Mouse (Mus musculus) lung, adult 2 months (tissue): ENCODE data around the gene Hist2h3c1.

Experiments used
- CTCF ChIP-seq: fragments of 200-500 bp; IDR thresholded peaks from 2 replicates; pipeline ENCODE4 v1.5.1; 2011; ENCODE audit warnings: mild to moderate bottlenecking, low read length, control low read depth; ENCODE audit not compliant: insufficient read depth
- POLR2A ChIP-seq: fragments of 200-500 bp; IDR thresholded peaks from 2 replicates; pipeline ENCODE4 v1.6.1; 2011; ENCODE audit warnings: low read depth, mild to moderate bottlenecking, control low read depth, low read length, borderline replicate concordance; ENCODE audit errors: extremely low read depth

- TF ChIP-seq CTCF: no peak
- TF ChIP-seq POLR2A: peak; percentile 99
Observed at GRCm38 (mm10) chr3:96269511-96270474, 23.3 kb downstream of the Hist2h3c1 start, which contains the start of gene Hist2h2bb.
